Mouse (Mus musculus): ENCODE measurements around the gene Adgra3. TPM values are rescaled to one million over a fixed set of nuclear protein-coding genes. Genes with fewer than 3 reads are reported as not detected.

Gene Adgra3
- polyA plus RNA-seq (2014; fragmentation: Illumina TruSeq; extraction: RNeasy Lipid Tissue Mini Kit (QIAGEN cat#74804); ENCODE audit: low read depth, low replicate concordance) = 24.4 TPM

GRCm38 (mm10) chr5:50058421-50059286 is at the start of gene Adgra3:
TSS of gene Adgra3 (minus strand) at chr5:50059006.

Measured in adrenal gland, adult 10 weeks (tissue).